Comparison of ENCODE assay signal across 18 mouse cellular contexts in genomic region chr11:96711268-96711667, GRCm38 (mm10).
DNase-seq lines count a peak whose midpoint lies in the region; ATAC-seq and TF ChIP-seq lines count a peak whose summit lies in the region.
"Had no signal": no experiment of that assay in that cellular context is flagged by ENCODE, and none has a peak within 500 bp of the region (broad histone marks: within the 10 kb centered on the region; RNA-seq: fewer than 3 reads in every experiment).

No protein-coding gene starts in this region.

- 62% methylated on average over 5 of the region's 5 CpGs for WGBS in intestine, postnatal 0 days
- WGBS in intestine, embryonic 15.5 days, result 68% methylated on average over 5 of the region's 5 CpGs
- 63% methylated on average over 5 of the region's 5 CpGs for WGBS in lung, embryonic 14.5 days
- WGBS in neural tube, embryonic 15.5 days, result 46% methylated on average over 5 of the region's 5 CpGs

- H3K27me3 ChIP-seq in intestine, postnatal 0 days (replicated peaks; ENCODE audit: control insufficient read depth, insufficient read depth, low read length), result peaks cover 5% of the 10 kb centered on the region; the same call in 1 of the 2 replicates
- H3K27me3 ChIP-seq in intestine, embryonic 15.5 days (replicated peaks), result peaks cover 7% of the 10 kb centered on the region
- no peaks in the 10 kb centered on the region for H3K27me3 ChIP-seq in lung, embryonic 14.5 days (ENCODE audit: insufficient read depth, low read length)
- no peaks in the 10 kb centered on the region for H3K27me3 ChIP-seq in neural tube, embryonic 15.5 days (replicated peaks)
- H3K27me3 ChIP-seq: stomach, embryonic 15.5 days had no signal

- no peaks in the 10 kb centered on the region for H3K36me3 ChIP-seq in intestine, postnatal 0 days (ENCODE audit: control insufficient read depth, insufficient read depth)
- H3K36me3 ChIP-seq in intestine, embryonic 15.5 days, result no peaks in the 10 kb centered on the region
- no peaks in the 10 kb centered on the region for H3K36me3 ChIP-seq in lung, embryonic 14.5 days (ENCODE audit: insufficient read depth)
- H3K36me3 ChIP-seq in neural tube, embryonic 15.5 days, result no peaks in the 10 kb centered on the region
- H3K36me3 ChIP-seq: stomach, embryonic 15.5 days had no signal

- no peak for ATAC-seq in intestine, postnatal 0 days
- no peak for ATAC-seq in intestine, embryonic 15.5 days
- ATAC-seq in lung, embryonic 14.5 days (ENCODE audit: insufficient read depth), result no peak
- no peak for ATAC-seq in neural tube, embryonic 15.5 days (ENCODE audit: low FRiP score)
- ATAC-seq: CD4-positive, CD25-positive, alpha-beta regulatory T cell, adult 4 months; forebrain, embryonic 16.5 days had no signal

- H3K4me2 ChIP-seq in intestine, postnatal 0 days (replicated peaks; ENCODE audit: low read depth), result no peak overlapping the region
- H3K4me2 ChIP-seq in intestine, embryonic 15.5 days (replicated peaks), result no peak overlapping the region
- no peak overlapping the region for H3K4me2 ChIP-seq in lung, embryonic 14.5 days
- H3K4me2 ChIP-seq in neural tube, embryonic 15.5 days, result no peak overlapping the region
- H3K4me2 ChIP-seq: stomach, embryonic 15.5 days had no signal

- H3K27ac ChIP-seq in intestine, postnatal 0 days (ENCODE audit: low read depth, low read length), result no peak overlapping the region
- H3K27ac ChIP-seq in intestine, embryonic 15.5 days, result no peak overlapping the region
- no peak overlapping the region for H3K27ac ChIP-seq in lung, embryonic 14.5 days (ENCODE audit: low read depth)
- peak overlapping the region; percentile 83 for H3K27ac ChIP-seq in neural tube, embryonic 15.5 days (replicated peaks)
- H3K27ac ChIP-seq: gastrocnemius, adult 2 months; left cerebral cortex, adult 2 months; stomach, embryonic 15.5 days had no signal

- H3K9ac ChIP-seq in intestine, postnatal 0 days (ENCODE audit: low read depth, low read length), result no peak overlapping the region
- no peak overlapping the region for H3K9ac ChIP-seq in intestine, embryonic 15.5 days
- H3K9ac ChIP-seq in lung, embryonic 14.5 days, result no peak overlapping the region
- no peak overlapping the region for H3K9ac ChIP-seq in neural tube, embryonic 15.5 days (replicated peaks)
- H3K9ac ChIP-seq: stomach, embryonic 15.5 days had no signal

- DNase-seq in lung, embryonic 14.5 days, result peak; percentile 16
- DNase-seq in lung, postnatal 14 days, result no peak
- DNase-seq in kidney, postnatal 10 days, result peak; percentile 34
- DNase-seq in gastrocnemius, postnatal 25 days, result no peak
- DNase-seq: adrenal gland, postnatal 36 days; cerebellum, adult 9-11 months; gastrocnemius, adult 2 months; heart, adult 18-20 months; heart, postnatal 4 days; thymus, postnatal 14 days had no signal

- no peaks in the 10 kb centered on the region for H3K4me1 ChIP-seq in intestine, postnatal 0 days (replicated peaks; ENCODE audit: control insufficient read depth, insufficient read depth, low read length)
- no peaks in the 10 kb centered on the region for H3K4me1 ChIP-seq in intestine, embryonic 15.5 days (replicated peaks)
- H3K4me1 ChIP-seq in lung, embryonic 14.5 days (ENCODE audit: insufficient read depth), result no peaks in the 10 kb centered on the region
- H3K4me1 ChIP-seq in neural tube, embryonic 15.5 days, result peaks cover 70% of the 10 kb centered on the region
- H3K4me1 ChIP-seq: stomach, embryonic 15.5 days had no signal

- no peaks in the 10 kb centered on the region for H3K9me3 ChIP-seq in intestine, postnatal 0 days (ENCODE audit: control insufficient read depth)
- no peaks in the 10 kb centered on the region for H3K9me3 ChIP-seq in intestine, embryonic 15.5 days
- no peaks in the 10 kb centered on the region for H3K9me3 ChIP-seq in lung, embryonic 14.5 days (ENCODE audit: low read depth, low read length)
- H3K9me3 ChIP-seq in neural tube, embryonic 15.5 days (replicated peaks), result no peaks in the 10 kb centered on the region
- H3K9me3 ChIP-seq: megakaryocyte, embryonic 14.5 days; stomach, embryonic 15.5 days had no signal

- peak; percentile 37; the same call in 1 of the 2 replicates for TF ChIP-seq CTCF in intestine, postnatal 0 days (IDR thresholded peaks at IDR 0.05; ENCODE audit: low read depth)
- peak; percentile 47 for TF ChIP-seq CTCF in lung, embryonic 14.5 days (IDR thresholded peaks at IDR 0.05; ENCODE audit: low read depth)

- no peak overlapping the region for H3K4me3 ChIP-seq in intestine, postnatal 0 days (ENCODE audit: low read depth, low read length)
- no peak overlapping the region for H3K4me3 ChIP-seq in intestine, embryonic 15.5 days (replicated peaks)
- no peak overlapping the region for H3K4me3 ChIP-seq in lung, embryonic 14.5 days (ENCODE audit: low read depth, low read length)
- no peak overlapping the region for H3K4me3 ChIP-seq in neural tube, embryonic 15.5 days (replicated peaks)
- H3K4me3 ChIP-seq: gastrocnemius, adult 2 months; left cerebral cortex, adult 2 months; megakaryocyte, embryonic 14.5 days; stomach, embryonic 15.5 days had no signal

Comparison
In these comparisons a context has a peak if more than half of its experiments do, and no peak if none do; other contexts are left out.
1. DNase-seq: peak in lung, embryonic 14.5 days (single experiment) and kidney, postnatal 10 days (single experiment); none in lung, postnatal 14 days (single experiment) and gastrocnemius, postnatal 25 days (single experiment).